Mouse (Mus musculus) midbrain, embryonic 16.5 days (tissue): ENCODE results near the gene Ppfibp1. TPM values are rescaled to one million over a fixed set of nuclear protein-coding genes. Genes with fewer than 3 reads are reported as not detected.

Source experiments
- ATAC-seq: fragments of 200-750 bp; cut with Nextera tagmentation; 2 replicates; pipeline ENCODE4 v1.8.0; 2017; ENCODE audit warnings: moderate TSS enrichment
- H3K27ac ChIP-seq: fragments of 300-500 bp; sonication (generic); 2 replicates; pipeline ENCODE4 v1.5.1; 2014; ENCODE audit warnings: mild to moderate bottlenecking, low read length, mixed read lengths
- H3K27me3 ChIP-seq: fragments of 300-500 bp; sonication (generic); 2 replicates; pipeline ENCODE4 v1.6.1; 2014; ENCODE audit warnings: low read depth, low read length, mixed read lengths; ENCODE audit not compliant: control insufficient read depth, insufficient read depth
- H3K36me3 ChIP-seq: fragments of 300-500 bp; sonication (generic); 2 replicates; pipeline ENCODE4 v1.6.1; 2014; ENCODE audit warnings: mild to moderate bottlenecking, low read length, moderate library complexity, mixed read lengths; ENCODE audit not compliant: control insufficient read depth, insufficient read depth
- H3K4me1 ChIP-seq: fragments of 300-500 bp; sonication (generic); 2 replicates; pipeline ENCODE4 v1.6.1; 2014; ENCODE audit warnings: mild to moderate bottlenecking, low read length, mixed read lengths; ENCODE audit not compliant: control insufficient read depth, insufficient read depth
- H3K4me2 ChIP-seq: fragments of 300-500 bp; sonication (generic); 2 replicates; pipeline ENCODE4 v1.6.1; 2014; ENCODE audit warnings: mild to moderate bottlenecking, low read length, mixed read lengths
- H3K4me3 ChIP-seq: fragments of 300-500 bp; sonication (generic); 2 replicates; pipeline ENCODE4 v1.5.1; 2014; ENCODE audit warnings: low read depth, mild to moderate bottlenecking, low read length, moderate library complexity, mixed read lengths
- H3K9ac ChIP-seq: fragments of 300-500 bp; sonication (generic); 2 replicates; pipeline ENCODE4 v1.6.1; 2014; ENCODE audit warnings: low read depth, low read length, mixed read lengths
- H3K9me3 ChIP-seq: fragments of 300-500 bp; sonication (generic); replicated peaks from 2 replicates; pipeline ENCODE4 v1.6.1; 2014; ENCODE audit warnings: mild to moderate bottlenecking, low read length, mixed read lengths; ENCODE audit not compliant: control insufficient read depth, poor library complexity, severe bottlenecking
- WGBS: fragments of 180-500 bp; shearing (Covaris S2); extraction: QIAGEN DNeasy Blood & Tissue Kit; methylation state at CpG from one replicate; pipeline ENCODE4 v1.1.7; 2014; 5-methylcytosine and 5-hydroxymethylcytosine counted together
- polyA plus RNA-seq: library from polyadenylated mRNA; unstranded; fragments of >200 nt; fragmentation: Nextera tagmentation; extraction: Ambion mirVana; gene quantifications from 2 replicates; pipeline ENCODE4 v1.2.1, GENCODE M21; 2015

Ppfibp1 gene
- polyA plus RNA-seq, 1 experiment from 2014 or later, result 19.6 TPM

DNA sequence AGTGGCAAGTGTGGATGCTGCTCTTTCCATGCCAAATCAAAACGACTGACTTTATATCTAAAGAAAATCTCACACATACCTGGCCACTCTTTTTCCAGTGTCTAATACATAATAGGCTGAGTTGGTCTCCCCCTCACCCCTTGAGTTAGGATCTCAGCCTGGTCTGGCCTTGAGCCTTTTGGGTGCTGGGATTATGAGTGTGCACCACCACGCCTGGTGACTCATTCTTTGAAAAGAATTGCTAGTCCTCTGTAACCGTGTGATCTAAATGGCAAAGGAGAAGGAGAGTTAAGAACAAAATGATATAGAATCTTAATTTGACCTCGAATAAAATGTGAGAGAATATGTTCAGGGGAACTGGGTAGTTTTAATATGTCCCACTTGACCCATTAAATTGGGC lies 129.6 kb downstream of the Ppfibp1 start:
- Histone ChIP-seq H3K9me3 (no peaks in the 10 kb centered on the region), H3K4me2 (no peak overlapping the region), H3K27ac (no peak overlapping the region), H3K9ac (no peak overlapping the region), H3K27me3 (no peaks in the 10 kb centered on the region), H3K36me3 (no peaks in the 10 kb centered on the region; the same call in 1 of the 2 replicates), H3K4me1 (no peaks in the 10 kb centered on the region), H3K4me3 (no peak overlapping the region)
- WGBS, result 85% methylated on average over 4 of the region's 4 CpGs
- no peak for ATAC-seq

DNA sequence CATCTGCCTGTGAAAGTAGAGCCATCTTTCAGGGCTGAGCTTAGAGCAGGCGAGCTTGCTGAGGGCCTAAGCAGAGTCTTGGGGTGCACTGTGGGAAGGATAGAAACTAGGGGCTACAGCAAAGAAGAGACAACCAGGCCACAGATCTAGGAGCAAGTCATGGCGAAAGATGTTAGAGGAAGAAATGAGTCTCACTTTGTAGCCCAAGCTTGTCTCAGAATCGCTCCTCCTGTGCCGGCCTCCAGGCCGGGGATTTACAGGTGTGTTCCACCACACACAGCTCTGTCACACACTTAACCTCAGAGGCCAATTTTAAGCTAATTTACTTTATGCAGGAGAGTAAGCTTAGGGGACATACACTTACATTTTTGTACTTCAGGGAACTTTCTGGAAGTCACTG lies 130.1 kb downstream of the Ppfibp1 start:
- no peaks in the 10 kb centered on the region for H3K4me1 ChIP-seq
- no peak overlapping the region for H3K9ac ChIP-seq
- H3K9me3 ChIP-seq, result no peaks in the 10 kb centered on the region
- no peaks in the 10 kb centered on the region; the same call in 1 of the 2 replicates for H3K36me3 ChIP-seq
- ATAC-seq, result no peak
- H3K27ac ChIP-seq, result no peak overlapping the region
- 95% methylated on average over 5 of the region's 5 CpGs for WGBS
- H3K4me3 ChIP-seq, result no peak overlapping the region
- no peak overlapping the region for H3K4me2 ChIP-seq
- no peaks in the 10 kb centered on the region for H3K27me3 ChIP-seq

DNA sequence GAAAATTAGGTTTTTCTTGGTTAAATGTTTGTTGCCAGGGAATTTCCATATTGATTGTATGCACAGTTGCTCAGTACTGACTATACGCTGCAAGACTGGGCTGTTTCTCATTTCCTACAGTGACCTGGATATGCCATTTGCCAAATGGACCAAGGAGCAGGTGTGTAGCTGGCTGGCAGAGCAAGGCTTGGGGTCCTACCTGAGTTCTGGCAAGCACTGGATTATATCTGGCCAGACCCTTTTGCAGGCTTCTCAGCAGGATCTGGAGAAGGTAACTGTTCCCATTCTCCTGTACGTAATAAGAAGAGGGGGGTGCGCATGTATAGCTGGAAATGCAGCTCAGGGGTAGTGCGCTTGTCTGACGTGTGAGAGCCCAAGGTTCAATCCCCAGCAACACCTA lies 132.9 kb downstream of the Ppfibp1 start:
- WGBS, result 95% methylated on average over 5 of the region's 5 CpGs
- no peaks in the 10 kb centered on the region for H3K27me3 ChIP-seq
- no peaks in the 10 kb centered on the region for H3K9me3 ChIP-seq
- H3K9ac ChIP-seq, result no peak overlapping the region
- H3K4me3 ChIP-seq, result no peak overlapping the region
- no peaks in the 10 kb centered on the region for H3K4me1 ChIP-seq
- H3K36me3 ChIP-seq, result no peaks in the 10 kb centered on the region; the same call in 1 of the 2 replicates
- H3K4me2 ChIP-seq, result no peak overlapping the region
- ATAC-seq, result no peak
- no peak overlapping the region for H3K27ac ChIP-seq

DNA sequence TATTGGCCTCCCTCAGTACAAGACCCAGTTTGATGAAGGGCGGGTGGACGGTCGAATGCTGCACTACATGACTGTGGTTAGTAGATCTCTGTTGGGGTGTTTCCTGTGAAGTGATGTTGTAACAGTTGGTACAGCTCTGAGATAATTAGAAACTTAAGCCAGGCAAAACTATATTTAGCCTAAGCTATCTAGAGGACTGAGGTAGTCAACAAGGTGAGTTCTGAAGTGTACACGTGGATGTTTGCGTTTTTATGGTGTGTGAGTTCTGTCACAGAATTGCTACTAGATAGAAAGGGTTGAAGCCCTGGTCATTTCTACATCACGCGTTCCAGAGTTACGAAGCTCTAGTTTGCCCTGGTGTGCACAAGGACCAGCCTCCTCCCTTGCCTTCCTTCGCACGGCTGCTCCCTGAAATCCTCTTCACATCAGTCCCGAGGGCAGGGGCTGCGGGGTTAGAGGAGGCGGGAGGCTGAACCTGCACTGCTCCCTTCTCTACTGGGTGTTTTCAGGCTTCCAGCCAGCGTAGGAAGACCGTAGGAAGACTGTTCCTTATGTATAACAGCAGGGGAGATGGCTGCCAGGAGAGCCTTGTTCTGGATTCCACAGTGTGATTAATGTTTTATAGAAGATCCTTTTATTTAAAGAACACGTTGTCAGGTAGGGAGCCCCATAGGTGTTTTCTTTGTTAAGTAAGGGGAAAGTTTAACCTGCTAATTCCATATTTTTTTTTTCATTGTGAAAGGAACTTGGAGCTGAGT lies 134.3 kb downstream of the Ppfibp1 start:
- no peak overlapping the region for H3K9ac ChIP-seq
- ATAC-seq, result no peak
- WGBS, result 88% methylated on average over 16 of the region's 16 CpGs

DNA sequence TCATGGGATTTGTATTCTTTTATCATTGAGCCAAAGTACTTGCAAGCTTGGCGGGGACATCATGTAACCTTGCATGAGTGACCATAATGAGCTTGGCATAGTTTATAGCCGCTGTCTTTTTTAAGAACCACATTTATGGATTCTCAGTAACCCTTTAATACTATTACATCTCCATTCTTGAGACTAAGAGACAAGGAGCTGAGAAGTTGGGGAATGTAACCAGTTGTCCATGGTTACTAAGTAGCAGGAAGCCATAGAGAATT lies 134.8 kb downstream of the Ppfibp1 start:
- WGBS, result 95% methylated on average over 2 of the region's 2 CpGs
- H3K9me3 ChIP-seq, result no peaks in the 10 kb centered on the region
- H3K9ac ChIP-seq, result no peak overlapping the region
- H3K4me3 ChIP-seq, result no peak overlapping the region
- H3K4me1 ChIP-seq, result no peaks in the 10 kb centered on the region
- no peak overlapping the region for H3K4me2 ChIP-seq
- H3K27me3 ChIP-seq, result no peaks in the 10 kb centered on the region
- no peak overlapping the region for H3K27ac ChIP-seq
- H3K36me3 ChIP-seq, result no peaks in the 10 kb centered on the region; the same call in 1 of the 2 replicates
- ATAC-seq, result no peak

More for the DNA sequence above, 134.3 kb downstream of the Ppfibp1 start:
- Histone ChIP-seq H3K4me2 (no peak overlapping the region), H3K27me3 (no peaks in the 10 kb centered on the region), H3K27ac (no peak overlapping the region), H3K9me3 (no peaks in the 10 kb centered on the region), H3K4me1 (no peaks in the 10 kb centered on the region), H3K36me3 (no peaks in the 10 kb centered on the region; the same call in 1 of the 2 replicates), H3K4me3 (no peak overlapping the region)

DNA sequence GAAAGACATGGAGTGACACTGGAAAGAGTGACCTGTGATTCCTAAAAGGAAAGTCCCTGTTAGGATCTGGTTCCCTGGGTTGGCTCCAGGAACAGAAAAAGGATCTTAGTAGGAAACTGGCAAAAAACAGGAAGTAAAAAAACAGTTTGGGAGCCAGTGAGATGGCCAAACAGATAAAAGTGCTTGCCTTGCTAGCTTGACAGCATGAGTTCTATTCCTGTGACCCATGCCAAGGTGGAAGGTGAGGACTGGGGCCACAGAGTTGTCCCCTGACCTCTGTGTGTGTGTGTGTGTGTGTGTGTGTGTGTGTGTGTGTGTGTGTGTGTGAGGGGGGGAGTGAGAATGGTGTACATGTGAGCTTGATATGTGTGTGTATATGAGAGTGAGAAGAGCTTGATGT lies 135.3 kb downstream of the Ppfibp1 start:
- Histone ChIP-seq H3K27me3 (no peaks in the 10 kb centered on the region), H3K4me3 (no peak overlapping the region), H3K27ac (no peak overlapping the region), H3K4me1 (no peaks in the 10 kb centered on the region), H3K4me2 (no peak overlapping the region), H3K9ac (no peak overlapping the region), H3K36me3 (no peaks in the 10 kb centered on the region; the same call in 1 of the 2 replicates), H3K9me3 (no peaks in the 10 kb centered on the region)
- ATAC-seq, result no peak

DNA sequence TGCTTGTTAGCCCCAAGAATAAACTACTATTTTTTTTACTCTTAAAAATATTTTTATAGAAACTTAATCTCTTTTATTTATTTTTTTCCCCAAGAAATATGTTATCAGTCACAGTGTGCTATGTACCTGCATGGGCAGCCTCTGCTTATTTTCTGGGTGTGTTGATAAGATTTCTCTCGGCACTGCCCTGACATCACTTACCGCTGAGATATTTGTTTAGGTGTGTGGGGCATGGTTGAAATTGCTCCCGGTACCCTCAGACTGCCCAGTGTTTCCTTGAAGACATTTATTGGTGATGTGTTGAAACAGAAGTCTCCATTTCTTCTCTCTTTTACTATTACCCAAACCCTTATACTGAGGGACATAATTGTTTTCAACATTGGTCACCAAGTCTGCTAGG lies 136.5 kb downstream of the Ppfibp1 start:
- H3K27me3 ChIP-seq, result no peaks in the 10 kb centered on the region
- H3K27ac ChIP-seq, result no peak overlapping the region
- no peak overlapping the region for H3K4me2 ChIP-seq
- H3K4me3 ChIP-seq, result no peak overlapping the region
- no peak overlapping the region for H3K9ac ChIP-seq
- H3K36me3 ChIP-seq, result no peaks in the 10 kb centered on the region; the same call in 1 of the 2 replicates
- no peak for ATAC-seq
- WGBS, result 93% methylated on average over 3 of the region's 3 CpGs
- no peaks in the 10 kb centered on the region for H3K9me3 ChIP-seq
- no peaks in the 10 kb centered on the region for H3K4me1 ChIP-seq

DNA sequence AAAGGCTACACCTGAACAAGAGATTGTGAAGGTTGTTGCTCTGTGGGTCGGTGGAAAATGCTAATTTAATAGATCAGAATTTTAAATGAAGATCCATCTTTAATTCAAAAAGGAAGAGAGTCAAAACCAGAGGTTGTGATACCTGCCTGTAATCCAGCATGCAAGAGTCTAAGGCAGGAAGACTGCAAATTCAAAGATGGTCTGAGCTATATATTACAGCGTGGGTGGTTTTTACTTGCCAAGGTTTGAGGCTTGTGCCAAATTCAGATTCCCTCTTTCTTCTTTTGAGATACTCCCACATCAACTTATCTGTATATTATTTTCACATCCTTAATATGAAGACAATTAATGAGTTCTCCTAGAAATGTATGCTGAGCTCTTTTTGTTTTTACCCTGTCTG lies 140.1 kb downstream of the Ppfibp1 start:
- Histone ChIP-seq H3K4me1 (no peaks in the 10 kb centered on the region), H3K4me3 (no peak overlapping the region), H3K27ac (no peak overlapping the region), H3K9ac (no peak overlapping the region), H3K9me3 (no peaks in the 10 kb centered on the region), H3K27me3 (no peaks in the 10 kb centered on the region), H3K36me3 (no peaks in the 10 kb centered on the region), H3K4me2 (no peak overlapping the region)
- ATAC-seq, result no peak
- WGBS, result 83% methylated on average over 2 of the region's 2 CpGs

DNA sequence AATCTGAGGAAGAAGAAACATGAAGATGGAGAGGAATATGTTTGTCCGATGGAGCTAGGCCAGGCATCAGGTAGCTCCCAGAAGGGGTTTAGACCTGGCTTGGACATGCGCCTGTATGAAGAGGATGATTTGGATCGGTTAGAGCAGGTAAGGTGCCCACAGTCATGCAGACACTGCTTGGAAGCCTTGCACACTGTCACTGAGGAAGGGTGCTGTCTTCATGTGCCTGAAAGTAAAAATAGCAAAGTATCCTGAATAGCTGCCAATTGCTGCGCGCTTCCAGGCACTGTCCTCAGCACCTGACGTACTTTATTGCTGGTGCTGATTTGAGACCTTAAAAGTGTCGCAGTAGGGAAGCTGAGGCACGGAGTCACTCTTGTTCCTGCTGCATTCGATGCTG lies 141.3 kb downstream of the Ppfibp1 start:
- Histone ChIP-seq H3K9ac (no peak overlapping the region), H3K9me3 (no peaks in the 10 kb centered on the region), H3K4me2 (no peak overlapping the region), H3K27ac (no peak overlapping the region), H3K4me1 (no peaks in the 10 kb centered on the region), H3K27me3 (no peaks in the 10 kb centered on the region), H3K4me3 (no peak overlapping the region), H3K36me3 (no peaks in the 10 kb centered on the region)
- no peak for ATAC-seq
- WGBS, result 96% methylated on average over 9 of the region's 9 CpGs
